Mouse (Mus musculus) retina, postnatal 1 day (tissue): Measurements from ENCODE around the gene Capns2.
"Not testable (repeated sequence)": the region's sequence is repeated elsewhere in the genome, so short reads cannot be mapped to it uniquely, and the experiment has no call there.

Experiments
- DNase-seq: peaks from one replicate; pipeline ENCODE4 v3.0.0-alpha.2; 2012

Capns2 gene

GRCm38 (mm10) chr8:92901107-92901506 is at the start of gene Capns2:
Capns2 (plus strand) TSS chr8:92901407.
- DNase-seq = no peak

DNA sequence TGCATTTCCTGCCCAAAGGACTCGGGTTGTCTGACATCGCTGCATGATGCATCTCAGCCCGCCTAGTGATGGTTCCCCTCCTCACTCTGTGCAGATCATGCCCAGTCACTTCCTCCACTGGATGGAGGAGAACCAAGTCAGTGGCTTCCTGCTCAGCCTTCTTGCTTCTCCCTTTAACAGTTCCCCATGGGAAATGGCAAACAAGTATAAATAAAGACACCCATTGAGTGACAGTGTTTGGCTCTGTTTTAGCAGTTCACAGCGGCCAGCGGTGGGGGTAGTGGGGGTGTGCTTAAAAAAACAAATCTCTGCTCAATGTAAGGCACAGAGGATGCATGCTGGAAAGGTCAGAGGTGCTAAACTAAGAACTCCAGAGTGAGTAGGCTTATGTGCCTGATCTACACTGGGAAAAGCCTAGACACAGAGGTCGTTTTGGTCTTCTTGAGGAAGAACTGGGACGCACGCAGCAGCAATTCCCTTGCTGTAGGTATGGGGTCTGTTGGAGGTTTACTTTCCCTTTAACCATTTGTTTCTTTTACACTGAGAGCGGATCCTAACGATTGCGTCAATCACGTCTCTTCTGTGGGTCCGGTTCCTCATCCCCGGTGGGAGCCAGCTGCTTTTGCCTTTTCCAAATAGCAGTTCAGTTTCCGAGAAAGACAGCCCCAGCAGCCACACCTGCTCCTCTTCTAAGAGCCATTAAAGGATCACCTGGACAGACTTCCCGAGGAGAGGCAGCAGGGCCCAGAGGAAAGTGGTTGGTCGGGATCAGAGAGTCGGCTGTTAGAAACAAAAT is 47.8 kb upstream of the Capns2 start:
- DNase-seq = no peak

DNA sequence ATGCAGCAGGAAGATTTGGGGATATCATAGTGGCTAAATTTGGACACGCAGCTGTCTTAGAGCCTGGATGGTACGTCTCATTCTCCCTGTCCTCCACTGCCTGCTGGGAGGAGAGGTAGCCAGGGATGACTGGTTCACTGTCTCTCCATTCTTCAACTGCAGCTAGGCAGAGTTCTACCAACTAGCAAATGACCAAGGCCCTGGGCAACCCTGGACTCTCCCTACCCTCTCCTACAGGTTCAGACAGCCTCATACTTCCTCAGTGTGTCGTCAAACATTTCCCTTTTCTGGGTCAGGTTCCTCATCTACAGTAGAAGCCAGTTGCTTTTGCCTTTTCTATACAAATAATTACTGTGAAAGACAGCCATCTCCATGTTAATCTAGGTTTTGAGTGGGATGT is 46.5 kb upstream of the Capns2 start:
- no peak for DNase-seq

- peak; percentile 71 for DNase-seq
Observed at GRCm38 (mm10) chr8:92855171-92855894, 45.9 kb upstream of the Capns2 start, which contains the start of gene Lpcat2. Lpcat2 (plus strand) TSS chr8:92855339.

DNA sequence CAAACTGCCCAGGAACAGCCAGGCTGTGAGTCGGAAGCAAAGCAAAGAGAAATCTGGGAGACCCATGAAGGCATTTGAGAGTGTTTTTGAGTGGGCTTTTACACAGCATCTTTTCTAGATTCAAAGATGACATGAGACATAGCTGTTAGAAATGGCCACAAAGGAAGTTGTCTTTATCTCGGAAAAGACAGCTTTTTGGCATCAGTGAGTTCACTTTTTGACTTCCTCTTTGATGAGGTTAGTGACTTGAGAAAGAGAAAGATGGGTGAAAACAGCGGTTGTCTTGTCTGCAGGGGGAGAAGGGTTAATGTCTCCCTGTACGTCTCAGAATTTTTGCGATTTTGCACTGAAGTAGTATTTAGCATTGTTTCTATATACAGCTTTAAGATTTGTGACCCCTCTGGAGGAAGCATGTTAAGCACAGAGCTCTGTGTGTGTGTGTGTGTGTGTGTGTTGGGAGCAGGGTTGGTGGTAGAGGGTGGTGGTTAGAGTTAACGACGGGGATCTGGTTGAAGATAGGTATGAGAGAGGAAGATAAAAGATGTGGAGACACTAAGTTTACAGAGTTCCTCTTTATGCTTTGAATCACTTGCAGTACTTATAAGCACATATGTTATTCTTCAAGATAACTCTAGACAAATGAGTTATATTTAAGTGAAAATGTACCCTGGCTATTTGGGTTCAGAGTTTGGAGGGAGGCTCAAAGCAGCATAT is 44.8 kb upstream of the Capns2 start:
- no peak for DNase-seq

GRCm38 (mm10) chr8:92858475-92859182 is 42.6 kb upstream of the Capns2 start:
- peak; percentile 34 for DNase-seq

GRCm38 (mm10) chr8:92861977-92862376 is 39.2 kb upstream of the Capns2 start:
- DNase-seq = no peak

GRCm38 (mm10) chr8:92870281-92870680 is 30.9 kb upstream of the Capns2 start:
- no peak for DNase-seq

DNA sequence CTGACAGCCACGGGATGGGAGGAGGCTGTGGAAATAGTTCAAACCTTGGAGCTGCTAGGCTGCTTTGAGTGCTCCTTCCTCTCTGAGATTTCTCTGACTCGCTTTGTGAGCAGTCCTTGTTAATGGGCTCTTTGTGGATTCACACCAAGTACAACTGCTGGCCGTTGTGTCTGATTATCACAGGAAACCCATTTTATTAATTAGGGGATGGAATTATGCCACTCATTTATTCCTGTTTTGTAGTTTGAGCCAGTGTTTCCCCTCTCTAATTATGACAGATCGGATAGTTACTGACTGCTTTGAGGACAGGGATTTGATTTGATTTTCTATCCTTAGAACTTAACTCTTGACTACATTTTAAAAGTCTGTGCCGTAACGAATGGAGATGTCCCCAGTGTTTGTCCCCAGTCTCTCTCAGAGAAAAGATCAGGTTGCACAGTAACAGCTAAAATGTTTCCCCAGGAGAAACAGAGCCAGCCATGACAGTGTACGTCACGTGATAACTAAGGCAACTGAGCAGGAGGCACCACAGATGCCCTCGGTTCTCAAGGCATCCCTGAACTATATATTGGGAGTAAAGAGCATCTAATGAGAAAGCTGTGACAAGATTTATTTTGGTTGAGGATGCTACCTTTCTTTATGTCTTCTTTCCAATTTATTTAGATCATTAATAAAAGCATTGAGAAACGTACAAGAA is 29.0 kb upstream of the Capns2 start:
- DNase-seq = peak; percentile 41

GRCm38 (mm10) chr8:92875795-92876194 is 25.4 kb upstream of the Capns2 start:
- DNase-seq = no peak

DNA sequence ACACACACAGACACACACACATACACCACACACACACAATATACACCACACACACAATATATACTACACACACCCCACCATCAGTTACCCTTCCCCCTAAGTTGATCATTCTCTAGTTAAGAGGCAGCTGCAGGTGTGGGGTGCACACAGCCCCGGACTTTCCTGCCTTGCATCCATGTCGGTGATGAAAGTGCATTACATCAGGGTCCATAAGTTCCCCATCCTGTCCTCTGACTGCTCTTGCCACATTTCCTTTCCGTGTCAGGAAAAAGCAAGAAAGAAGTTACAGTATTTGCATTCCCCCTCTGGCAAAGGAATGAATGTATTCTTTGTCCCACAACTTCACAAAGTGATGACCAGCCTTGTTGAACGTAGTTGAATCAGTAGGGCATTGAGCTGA is 20.0 kb upstream of the Capns2 start:
- no peak for DNase-seq

DNA sequence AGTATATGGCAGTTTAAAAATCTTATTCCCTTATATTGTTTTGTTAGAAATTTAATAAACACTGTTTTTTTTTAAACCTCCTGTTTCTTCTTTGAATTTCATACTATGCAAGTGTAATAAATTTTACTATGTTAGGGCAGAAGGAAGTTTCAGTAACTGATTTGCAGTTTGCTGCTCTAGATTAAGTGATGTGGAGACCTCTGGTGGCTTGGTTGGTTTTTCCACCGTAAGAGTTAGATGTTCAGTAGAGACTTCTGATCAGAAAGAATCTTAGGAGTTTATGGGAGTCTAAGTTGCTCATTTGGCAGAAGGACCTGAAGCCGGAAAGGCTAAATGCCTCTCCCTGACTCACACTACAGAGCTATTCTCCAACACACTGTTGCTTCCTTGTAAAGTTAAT is 17.4 kb upstream of the Capns2 start:
- no peak for DNase-seq

DNA sequence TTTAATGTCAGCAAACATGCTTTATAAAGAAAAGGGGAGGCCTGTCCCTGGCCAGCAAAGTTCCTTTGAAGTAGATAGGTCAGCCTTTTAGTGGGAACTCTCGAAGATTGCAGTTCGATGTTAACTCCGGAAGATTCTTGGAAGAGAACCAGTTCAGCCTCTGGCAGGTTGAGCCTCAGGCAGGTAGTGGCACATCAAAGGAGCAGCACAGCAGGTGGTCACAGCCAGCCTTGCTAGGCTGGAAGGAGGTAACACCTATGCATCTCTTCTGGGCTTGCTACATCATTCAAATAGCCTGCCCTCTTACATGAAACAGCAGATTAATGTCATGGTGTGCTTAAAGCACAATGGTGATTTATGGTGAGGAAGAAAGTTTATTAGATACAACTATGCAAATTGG is 9.0 kb upstream of the Capns2 start:
- not testable (repeated sequence) for DNase-seq

DNA sequence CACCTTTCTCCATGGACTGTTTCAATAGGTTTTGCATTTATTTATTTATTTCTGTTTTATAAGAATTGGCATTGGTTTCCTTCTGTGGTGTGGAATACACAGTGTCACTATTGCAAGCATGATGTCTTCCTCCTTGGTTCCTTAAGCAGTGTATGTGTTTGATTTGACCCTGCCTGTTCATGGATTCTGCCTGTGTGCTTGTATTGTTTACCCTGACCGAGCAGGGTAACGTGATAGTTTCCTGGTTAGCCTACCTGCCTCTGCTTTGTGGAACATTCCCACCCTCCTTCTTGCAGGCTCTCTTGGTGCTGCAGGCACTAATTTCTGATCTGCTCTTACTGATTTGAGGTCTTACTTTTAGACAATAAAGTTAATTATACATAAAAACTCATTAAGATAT is 7.3 kb upstream of the Capns2 start:
- DNase-seq = no peak

DNA sequence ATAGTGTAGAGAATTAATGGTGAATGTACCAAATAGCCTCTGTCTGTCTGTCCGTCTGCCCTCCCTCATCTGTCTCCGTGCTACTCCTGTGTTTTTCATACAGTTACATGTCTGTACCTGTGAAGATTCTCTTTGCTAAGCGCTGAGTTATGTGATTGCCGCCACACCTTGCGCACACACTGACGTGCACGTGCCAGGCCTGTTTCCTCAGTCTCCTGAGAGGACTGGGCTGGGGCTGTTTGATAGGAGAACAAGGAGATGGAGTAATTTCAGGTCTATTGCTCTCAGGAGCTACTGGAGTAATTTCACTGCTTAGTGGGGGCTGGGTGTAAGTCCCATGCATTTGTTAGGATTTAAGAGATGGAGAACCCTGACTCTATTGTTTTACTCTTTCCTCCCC is 6.2 kb upstream of the Capns2 start:
- DNase-seq = no peak

DNA sequence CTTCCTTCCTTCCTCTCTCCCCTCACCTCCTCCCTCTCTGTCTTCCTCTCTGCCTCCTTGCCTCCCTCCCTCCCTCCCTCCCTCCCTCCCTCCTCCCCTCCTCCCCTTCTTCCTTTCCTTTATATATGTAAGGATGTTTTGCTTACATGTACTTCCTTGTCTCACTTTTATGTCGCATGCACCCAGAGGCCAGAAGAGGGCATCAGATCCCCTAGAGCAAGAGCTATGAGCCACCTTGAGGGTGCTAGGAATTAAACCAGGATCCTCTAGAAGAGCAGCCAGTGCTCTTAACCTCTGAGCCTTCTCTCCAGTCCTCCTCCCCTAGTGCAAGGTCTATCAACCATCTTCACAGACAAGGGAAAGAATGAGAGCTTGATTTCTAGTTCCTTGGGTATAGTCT is 5.2 kb upstream of the Capns2 start:
- DNase-seq = no peak

GRCm38 (mm10) chr8:92896611-92897010 is 4.6 kb upstream of the Capns2 start:
- no peak for DNase-seq

GRCm38 (mm10) chr8:92897794-92898193 is 3.4 kb upstream of the Capns2 start:
- no peak for DNase-seq

GRCm38 (mm10) chr8:92899590-92899989 is 1.6 kb upstream of the Capns2 start:
- DNase-seq = no peak

DNA sequence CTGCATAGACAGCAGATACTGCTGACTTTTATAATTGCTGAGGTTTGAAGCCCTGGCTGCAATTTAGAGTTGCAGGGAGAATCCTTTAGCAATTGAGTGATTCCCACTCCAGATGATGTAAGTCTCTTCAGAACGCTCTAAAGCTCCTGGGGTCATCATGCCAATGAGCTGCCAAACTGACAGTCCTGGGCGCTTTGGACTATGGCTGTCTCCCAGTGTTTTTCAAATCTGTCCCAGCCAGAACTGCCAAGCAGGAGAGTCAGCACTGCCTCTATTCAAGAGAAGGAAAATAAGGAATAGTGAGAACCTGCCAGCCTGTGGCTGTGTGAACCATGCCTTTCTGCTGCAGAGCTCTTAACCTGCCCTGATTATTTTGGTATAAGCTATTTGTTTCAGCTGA is 1.8 kb downstream of the Capns2 start:
- no peak for DNase-seq

DNA sequence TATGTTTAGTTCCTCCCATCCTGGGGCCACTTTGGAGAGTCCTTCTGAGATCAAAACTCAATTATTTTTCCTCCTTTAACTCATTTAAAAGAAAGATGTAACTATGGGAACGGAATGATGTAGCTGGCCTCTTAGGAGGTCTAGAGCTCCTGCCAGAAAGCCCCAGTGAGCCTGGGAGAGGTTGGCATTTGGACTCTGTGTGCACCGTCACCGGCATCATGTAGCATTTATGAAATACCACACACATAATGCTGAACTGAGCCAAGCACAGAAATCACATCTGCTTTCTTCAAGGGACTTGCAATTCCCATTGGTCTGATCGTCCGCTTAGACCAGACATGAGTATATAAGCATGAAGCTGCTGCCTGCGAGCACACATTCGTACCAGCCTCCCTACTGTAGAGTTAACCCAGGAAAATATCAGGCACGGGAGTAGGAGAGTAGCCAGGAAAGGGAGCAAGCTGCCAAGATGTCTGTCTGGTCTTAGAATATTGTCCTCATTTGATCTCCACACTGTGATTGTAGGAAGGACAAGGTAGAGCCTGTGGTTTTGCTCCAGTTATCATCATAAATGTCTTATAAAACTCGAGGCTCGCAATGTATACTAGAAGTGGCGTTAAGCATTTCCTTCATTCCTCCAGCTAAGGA is 2.4 kb downstream of the Capns2 start:
- no peak for DNase-seq

DNA sequence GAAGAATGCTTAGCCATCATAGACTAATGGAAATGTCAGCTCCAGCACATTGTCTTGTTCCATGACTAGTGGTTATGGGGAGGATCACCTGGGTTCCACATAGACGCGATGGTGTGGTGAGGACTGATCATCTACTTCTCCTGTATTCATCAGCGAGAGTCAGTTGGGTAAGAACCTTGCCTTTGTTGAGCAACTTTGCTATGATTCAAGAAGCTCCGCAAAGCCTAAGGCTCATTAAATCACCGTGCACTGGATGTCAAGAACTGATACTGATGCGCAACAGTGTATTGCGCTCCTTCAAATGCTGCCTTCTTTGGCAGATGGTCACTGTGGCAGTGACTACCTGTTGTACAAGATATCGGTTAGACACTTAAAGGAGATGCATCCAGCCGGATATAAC is 5.3 kb downstream of the Capns2 start:
- no peak for DNase-seq
